Comparison of ENCODE assay signal across 7 mouse cellular contexts in genomic region chr4:46600473-46601257, GRCm38 (mm10). TPM values are rescaled to one million over a fixed set of nuclear protein-coding genes. Genes with fewer than 3 reads are reported as not detected.
DNase-seq lines count a peak whose midpoint lies in the region; ATAC-seq lines count a peak whose summit lies in the region.

No protein-coding gene starts in this region.

- WGBS in embryonic facial prominence, embryonic 10.5 days = 39% methylated on average over 20 of the region's 20 CpGs
- WGBS in liver, embryonic 15.5 days (ENCODE audit: insufficient replicate concordance) = 26% methylated on average over 20 of the region's 20 CpGs

- peaks cover 90% of the 10 kb centered on the region for H3K27me3 ChIP-seq in embryonic facial prominence, embryonic 10.5 days (replicated peaks; ENCODE audit: low read depth, poor library complexity, severe bottlenecking)
- peaks cover 70% of the 10 kb centered on the region for H3K27me3 ChIP-seq in liver, embryonic 15.5 days

- no peaks in the 10 kb centered on the region for H3K9me3 ChIP-seq in embryonic facial prominence, embryonic 10.5 days
- no peaks in the 10 kb centered on the region for H3K9me3 ChIP-seq in liver, embryonic 15.5 days (replicated peaks)

- H3K9ac ChIP-seq in liver, embryonic 15.5 days = no peak overlapping the region

- peak; percentile 0 for DNase-seq in left cerebral cortex, postnatal 4 days
- no peak for DNase-seq in left cerebral cortex, adult 9 months (ENCODE audit: low spot score in 2 of 2)
- DNase-seq in embryonic facial prominence, embryonic 10.5 days (ENCODE audit: low spot score) = no peak
- peak; percentile 2 for DNase-seq in gastrocnemius, postnatal 14 days
- no peak for DNase-seq in urinary bladder, postnatal 10 days (ENCODE audit: low spot score)
- DNase-seq in spleen, postnatal 36 days (ENCODE audit: low spot score in 2 of 2) = no peak

- intact Hi-C loops in left cerebral cortex, postnatal 4 days (cut with DNase I) = no loop called here
- intact Hi-C loops in gastrocnemius, postnatal 14 days (cut with DNase I; ENCODE audit: low total_unique reads) = loop anchor here (10.0 kb wide), 1 partner anchor 434 kb away; no protein-coding TSS in a partner anchor

- no peak for ATAC-seq in liver, embryonic 15.5 days (ENCODE audit: insufficient read depth)

- H3K4me1 ChIP-seq in embryonic facial prominence, embryonic 10.5 days = peaks cover 39% of the 10 kb centered on the region
- H3K4me1 ChIP-seq in liver, embryonic 15.5 days (replicated peaks) = peaks cover 28% of the 10 kb centered on the region

- H3K4me3 ChIP-seq in embryonic facial prominence, embryonic 10.5 days = peak overlapping the region; percentile 68
- H3K4me3 ChIP-seq in liver, embryonic 15.5 days (replicated peaks) = peak overlapping the region; percentile 58

- H3K36me3 ChIP-seq in embryonic facial prominence, embryonic 10.5 days (replicated peaks) = no peaks in the 10 kb centered on the region
- no peaks in the 10 kb centered on the region for H3K36me3 ChIP-seq in liver, embryonic 15.5 days (replicated peaks)

- peak overlapping the region; percentile 80 for H3K4me2 ChIP-seq in liver, embryonic 15.5 days

- no peak overlapping the region; the same call in 1 of the 2 replicates for H3K27ac ChIP-seq in embryonic facial prominence, embryonic 10.5 days (replicated peaks)
- H3K27ac ChIP-seq in liver, embryonic 15.5 days (replicated peaks) = no peak overlapping the region

RNA-seq across cellular contexts. Expression of gene Coro2a, which starts 1.3 kb away (rescaled TPM):
- total RNA-seq in left cerebral cortex, postnatal 4 days (2021) = 10 to 100 TPM; 37.9 to 39.9 TPM
- polyA plus RNA-seq in embryonic facial prominence, embryonic 10.5 days (2016; fragmentation: Nextera tagmentation; extraction: Ambion mirVana) = 7.1 and 8.5 TPM in 2 replicates
- under 1 TPM; 0.27 to 0.66 TPM for total RNA-seq in gastrocnemius, postnatal 14 days (2021)
- 2.9 and 3.2 TPM in 2 replicates for polyA plus RNA-seq in liver, embryonic 15.5 days (2015; fragmentation: Nextera tagmentation; extraction: Ambion mirVana)

RNA-seq across cellular contexts. Expression of gene Tbc1d2, which starts 49.3 kb away (rescaled TPM):
- total RNA-seq in left cerebral cortex, postnatal 4 days (2021) = 1 to 10 TPM; 1.3 to 1.4 TPM
- polyA plus RNA-seq in embryonic facial prominence, embryonic 10.5 days (2016; fragmentation: Nextera tagmentation; extraction: Ambion mirVana) = 2.3 TPM in 2 replicates
- 1 to 10 TPM; 1.1 TPM for total RNA-seq in gastrocnemius, postnatal 14 days (2021)
- polyA plus RNA-seq in liver, embryonic 15.5 days (2015; fragmentation: Nextera tagmentation; extraction: Ambion mirVana) = 0.78 and 0.93 TPM in 2 replicates

Comparison
In these comparisons a context has a peak if more than half of its experiments do, and no peak if none do; other contexts are left out.
1. DNase-seq: peak in left cerebral cortex, postnatal 4 days (single experiment) and gastrocnemius, postnatal 14 days (single experiment); none in left cerebral cortex, adult 9 months (0 of 2), embryonic facial prominence, embryonic 10.5 days (single experiment), urinary bladder, postnatal 10 days (single experiment) and spleen, postnatal 36 days (0 of 2).
2. RNA of gene Coro2a, which starts 1.3 kb away (total RNA-seq): 37.9 to 39.9 TPM in left cerebral cortex, postnatal 4 days; 0.27 to 0.66 TPM in gastrocnemius, postnatal 14 days; every median in the first group is over 10 times any median in the second.